8 mouse cellular contexts compared by ENCODE assay signal in genomic region chr5:125002969-125003872, GRCm38 (mm10). TPM values are rescaled to one million over a fixed set of nuclear protein-coding genes. Genes with fewer than 3 reads are reported as not detected.
DNase-seq lines count a peak whose midpoint lies in the region; ATAC-seq and TF ChIP-seq lines count a peak whose summit lies in the region.

Gene Rflna, plus strand, starts transcription at chr5:125003221.

- peak within 1 kb of the TSS; percentile 14 for H3K4me3 ChIP-seq in lung, adult 2 months (replicated peaks; ENCODE audit: extremely low read depth, low read depth, low read length)
- peak within 1 kb of the TSS; percentile 34 for H3K4me3 ChIP-seq in forebrain, embryonic 12.5 days (replicated peaks)
- peak within 1 kb of the TSS; percentile 48 for H3K4me3 ChIP-seq in kidney, embryonic 15.5 days (replicated peaks)

- peak; percentile 18; the same call in 1 of the 2 replicates for TF ChIP-seq POLR2A in lung, adult 2 months (IDR thresholded peaks at IDR 0.05; ENCODE audit: borderline replicate concordance, extremely low read depth, low read depth, low read length)

- no peak for DNase-seq in lung, adult 2 months
- DNase-seq in lung, postnatal 25 days (ENCODE audit: low spot score): no peak
- DNase-seq in lung, postnatal 14 days: peak; percentile 61
- peak; percentile 66 for DNase-seq in yolk sac, embryonic 10.5 days (ENCODE audit: low spot score)
- DNase-seq in left cerebral cortex, adult 9 months (ENCODE audit: low spot score in 2 of 2): no peak
- DNase-seq in cerebellum, adult 11 months: no peak

- peak; percentile 71 for ATAC-seq in forebrain, embryonic 12.5 days (ENCODE audit: low FRiP score)
- ATAC-seq in kidney, embryonic 15.5 days (replicated peaks; ENCODE audit: low FRiP score): peak; percentile 78

- TF ChIP-seq CTCF in lung, adult 2 months (IDR thresholded peaks at IDR 0.05; ENCODE audit: insufficient read depth, low read length): no peak

- WGBS in lung, adult 2 months: 8% methylated on average over 41 of the region's 41 CpGs
- WGBS in forebrain, embryonic 12.5 days: 2% methylated on average over 41 of the region's 41 CpGs
- WGBS in kidney, embryonic 15.5 days: 2% methylated on average over 37 of the region's 41 CpGs

- H3K4me1 ChIP-seq in lung, adult 2 months (ENCODE audit: control insufficient read depth, insufficient read depth, low read length): no peaks in the 10 kb centered on the region
- H3K4me1 ChIP-seq in forebrain, embryonic 12.5 days: peaks cover 29% of the 10 kb centered on the region
- H3K4me1 ChIP-seq in kidney, embryonic 15.5 days: peaks cover 42% of the 10 kb centered on the region

- H3K27ac ChIP-seq in forebrain, embryonic 12.5 days: no peak within 1 kb of the TSS
- no peak within 1 kb of the TSS for H3K27ac ChIP-seq in kidney, embryonic 15.5 days

- peaks cover 41% of the 10 kb centered on the region for H3K27me3 ChIP-seq in forebrain, embryonic 12.5 days
- peaks cover 21% of the 10 kb centered on the region for H3K27me3 ChIP-seq in kidney, embryonic 15.5 days

- peak within 1 kb of the TSS; percentile 38 for H3K9ac ChIP-seq in forebrain, embryonic 12.5 days
- peak within 1 kb of the TSS; percentile 49; the same call in 1 of the 2 replicates for H3K9ac ChIP-seq in kidney, embryonic 15.5 days

- peak within 1 kb of the TSS; percentile 57 for H3K4me2 ChIP-seq in forebrain, embryonic 12.5 days
- peak within 1 kb of the TSS; percentile 90 for H3K4me2 ChIP-seq in kidney, embryonic 15.5 days

- H3K36me3 ChIP-seq in forebrain, embryonic 12.5 days (replicated peaks): no peaks in the 10 kb centered on the region
- no peaks in the 10 kb centered on the region for H3K36me3 ChIP-seq in kidney, embryonic 15.5 days

- H3K9me3 ChIP-seq in forebrain, embryonic 12.5 days: no peaks in the 10 kb centered on the region
- H3K9me3 ChIP-seq in kidney, embryonic 15.5 days (replicated peaks): no peaks in the 10 kb centered on the region; the same call in 1 of the 2 replicates

RNA-seq across cellular contexts. Expression of gene Rflna, which starts in this region (rescaled TPM):
- 20.2 and 26.0 TPM in 2 replicates for polyA plus RNA-seq in lung, adult 2 months (2012; rRNA removed)
- 5.8 and 6.7 TPM in 2 replicates for polyA plus RNA-seq in forebrain, embryonic 12.5 days (2016; fragmentation: Nextera tagmentation; extraction: Ambion mirVana)
- polyA plus RNA-seq in kidney, embryonic 15.5 days (2015; fragmentation: Nextera tagmentation; extraction: Ambion mirVana): 4.6 and 5.0 TPM in 2 replicates

Comparison
In these comparisons a context has a peak if more than half of its experiments do, and no peak if none do; other contexts are left out.
1. DNase-seq: peak in lung, postnatal 14 days (single experiment) and yolk sac, embryonic 10.5 days (single experiment); none in lung, adult 2 months (single experiment), lung, postnatal 25 days (single experiment), left cerebral cortex, adult 9 months (0 of 2) and cerebellum, adult 11 months (single experiment).
2. Peak in every context shown above with its lines, with median percentiles within 50 percentile points of each other: H3K4me3 ChIP-seq.